Mouse (Mus musculus): Measurements from ENCODE around the gene Cnga1. TPM values are rescaled to one million over a fixed set of nuclear protein-coding genes. Genes with fewer than 3 reads are reported as not detected.
A peak's percentile ranks its signal among the peaks of the same experiment; 100 is the strongest.

Gene Cnga1
- polyA plus RNA-seq, 2 experiments = 0.03 TPM; not detected in 1

GRCm38 (mm10) chr5:72648987-72649735 lies 5.1 kb upstream of the Cnga1 start:
- H3K4me2 ChIP-seq (replicated peaks; ENCODE audit: low read depth, low read length, severe bottlenecking) = no peak overlapping the region
- ATAC-seq (ENCODE audit: low FRiP score, low read depth) (no peak), DNase-seq (ENCODE audit: low spot score) (no peak)
- 76% methylated on average over 9 of the region's 9 CpGs for WGBS
- no peaks in the 10 kb centered on the region for H3K9me3 ChIP-seq (ENCODE audit: control insufficient read depth, low read length)
- H3K9ac ChIP-seq (ENCODE audit: low read depth, low read length, severe bottlenecking) = no peak overlapping the region
- H3K4me3 ChIP-seq (replicated peaks; ENCODE audit: low read length) = no peak overlapping the region
- no peaks in the 10 kb centered on the region for H3K27me3 ChIP-seq (ENCODE audit: control insufficient read depth, insufficient read depth, low read length)
- TF ChIP-seq POLR2A (IDR thresholded peaks at IDR 0.05; ENCODE audit: borderline replicate concordance, extremely low read depth, insufficient read depth, insufficient read length) = no peak
- H3K4me1 ChIP-seq (ENCODE audit: control insufficient read depth, insufficient read depth, low read length) = 0 out of 2 replicates have a peak, but pooled peaks cover 5% of the 10 kb centered on the region
- H3K36me3 ChIP-seq (ENCODE audit: control insufficient read depth, insufficient read depth, low read length) = no peaks in the 10 kb centered on the region
- H3K27ac ChIP-seq (replicated peaks; ENCODE audit: low read depth, low read length) = no peak overlapping the region

GRCm38 (mm10) chr5:72647958-72648595 lies 4.0 kb upstream of the Cnga1 start:
- Histone ChIP-seq H3K4me1 (ENCODE audit: control insufficient read depth, insufficient read depth, low read length) (0 out of 2 replicates have a peak, but pooled peaks cover 5% of the 10 kb centered on the region), H3K9me3 (ENCODE audit: control insufficient read depth, low read length) (no peaks in the 10 kb centered on the region), H3K4me2 (replicated peaks; ENCODE audit: low read depth, low read length, severe bottlenecking) (peak overlapping the region; percentile 92), H3K4me3 (replicated peaks; ENCODE audit: low read length) (peak overlapping the region; percentile 49), H3K27ac (replicated peaks; ENCODE audit: low read depth, low read length) (no peak overlapping the region), H3K9ac (ENCODE audit: low read depth, low read length, severe bottlenecking) (peak overlapping the region; percentile 45), H3K36me3 (ENCODE audit: control insufficient read depth, insufficient read depth, low read length) (no peaks in the 10 kb centered on the region), H3K27me3 (ENCODE audit: control insufficient read depth, insufficient read depth, low read length) (no peaks in the 10 kb centered on the region)
- ATAC-seq (ENCODE audit: low FRiP score, low read depth) = peak; percentile 35; the same call in 1 of the 2 replicates
- no peak for DNase-seq (ENCODE audit: low spot score)
- no peak for TF ChIP-seq POLR2A (IDR thresholded peaks at IDR 0.05; ENCODE audit: borderline replicate concordance, extremely low read depth, insufficient read depth, insufficient read length)
- 4% methylated on average over 18 of the region's 18 CpGs for WGBS

GRCm38 (mm10) chr5:72647418-72647907 lies 3.4 kb upstream of the Cnga1 start, which contains the start of gene Nipal1:
TSS of gene Nipal1 (plus strand) at chr5:72647795.
- H3K27ac ChIP-seq (replicated peaks; ENCODE audit: low read depth, low read length) = no peak within 1 kb of the TSS
- 1% methylated on average over 25 of the region's 25 CpGs for WGBS
- H3K9me3 ChIP-seq (ENCODE audit: control insufficient read depth, low read length) = no peaks in the 10 kb centered on the region
- ATAC-seq (ENCODE audit: low FRiP score, low read depth) = peak; percentile 94
- H3K4me1 ChIP-seq (ENCODE audit: control insufficient read depth, insufficient read depth, low read length) = 0 out of 2 replicates have a peak, but pooled peaks cover 5% of the 10 kb centered on the region
- H3K4me2 ChIP-seq (replicated peaks; ENCODE audit: low read depth, low read length, severe bottlenecking) = peak within 1 kb of the TSS; percentile 92
- no peaks in the 10 kb centered on the region for H3K36me3 ChIP-seq (ENCODE audit: control insufficient read depth, insufficient read depth, low read length)
- peak within 1 kb of the TSS; percentile 45 for H3K9ac ChIP-seq (ENCODE audit: low read depth, low read length, severe bottlenecking)
- no peak for TF ChIP-seq POLR2A (IDR thresholded peaks at IDR 0.05; ENCODE audit: borderline replicate concordance, extremely low read depth, insufficient read depth, insufficient read length)
- H3K27me3 ChIP-seq (ENCODE audit: control insufficient read depth, insufficient read depth, low read length) = no peaks in the 10 kb centered on the region
- peak; percentile 82 for DNase-seq (ENCODE audit: low spot score)
- peak within 1 kb of the TSS; percentile 49 for H3K4me3 ChIP-seq (replicated peaks; ENCODE audit: low read length)

GRCm38 (mm10) chr5:72646996-72647395 lies 2.9 kb upstream of the Cnga1 start:
- H3K27me3 ChIP-seq (ENCODE audit: control insufficient read depth, insufficient read depth, low read length) = no peaks in the 10 kb centered on the region

GRCm38 (mm10) chr5:72646131-72646530 lies 2.1 kb upstream of the Cnga1 start:
- TF ChIP-seq POLR2A (IDR thresholded peaks at IDR 0.05; ENCODE audit: borderline replicate concordance, extremely low read depth, insufficient read depth, insufficient read length) = no peak
- H3K9ac ChIP-seq (ENCODE audit: low read depth, low read length, severe bottlenecking) = no peak overlapping the region
- no peaks in the 10 kb centered on the region for H3K9me3 ChIP-seq (ENCODE audit: control insufficient read depth, low read length)
- no peaks in the 10 kb centered on the region for H3K27me3 ChIP-seq (ENCODE audit: control insufficient read depth, insufficient read depth, low read length)
- H3K36me3 ChIP-seq (ENCODE audit: control insufficient read depth, insufficient read depth, low read length) = no peaks in the 10 kb centered on the region
- ATAC-seq (ENCODE audit: low FRiP score, low read depth) = no peak
- no peak for DNase-seq (ENCODE audit: low spot score)
- 42% methylated on average over 10 of the region's 10 CpGs for WGBS
- no peak overlapping the region for H3K27ac ChIP-seq (replicated peaks; ENCODE audit: low read depth, low read length)
- 0 out of 2 replicates have a peak, but pooled peaks cover 5% of the 10 kb centered on the region for H3K4me1 ChIP-seq (ENCODE audit: control insufficient read depth, insufficient read depth, low read length)
- H3K4me3 ChIP-seq (replicated peaks; ENCODE audit: low read length) = no peak overlapping the region
- H3K4me2 ChIP-seq (replicated peaks; ENCODE audit: low read depth, low read length, severe bottlenecking) = no peak overlapping the region

More at GRCm38 (mm10) chr5:72646996-72647395, 2.9 kb upstream of the Cnga1 start:
- ATAC-seq (ENCODE audit: low FRiP score, low read depth) (no peak), DNase-seq (ENCODE audit: low spot score) (no peak)
- Histone ChIP-seq H3K4me3 (replicated peaks; ENCODE audit: low read length) (peak overlapping the region; percentile 49), H3K9me3 (ENCODE audit: control insufficient read depth, low read length) (no peaks in the 10 kb centered on the region), H3K4me2 (replicated peaks; ENCODE audit: low read depth, low read length, severe bottlenecking) (peak overlapping the region; percentile 92), H3K27ac (replicated peaks; ENCODE audit: low read depth, low read length) (no peak overlapping the region), H3K4me1 (ENCODE audit: control insufficient read depth, insufficient read depth, low read length) (0 out of 2 replicates have a peak, but pooled peaks cover 5% of the 10 kb centered on the region), H3K9ac (ENCODE audit: low read depth, low read length, severe bottlenecking) (no peak overlapping the region), H3K36me3 (ENCODE audit: control insufficient read depth, insufficient read depth, low read length) (no peaks in the 10 kb centered on the region)
- 22% methylated on average over 10 of the region's 10 CpGs for WGBS
- no peak for TF ChIP-seq POLR2A (IDR thresholded peaks at IDR 0.05; ENCODE audit: borderline replicate concordance, extremely low read depth, insufficient read depth, insufficient read length)

All from limb, embryonic 14.5 days (tissue).